Mouse (Mus musculus): ENCODE data around the gene Rbm3. TPM values are rescaled to one million over a fixed set of nuclear protein-coding genes. Genes with fewer than 3 reads are reported as not detected.
A peak's percentile ranks its signal among the peaks of the same experiment; 100 is the strongest.

The Rbm3 gene
- polyA plus RNA-seq, 1 experiment from 2014 or later, result 328 TPM

GRCm38 (mm10) chrX:8167716-8168647, 22.3 kb upstream of the Rbm3 start:
- Histone ChIP-seq H3K9me3 (replicated peaks) (no peaks in the 10 kb centered on the region), H3K27ac (no peak overlapping the region)

GRCm38 (mm10) chrX:8164471-8164870, 18.8 kb upstream of the Rbm3 start:
- Histone ChIP-seq H3K9me3 (replicated peaks) (no peaks in the 10 kb centered on the region), H3K27ac (no peak overlapping the region), H3K4me1 (replicated peaks) (no peaks in the 10 kb centered on the region), H3K4me3 (replicated peaks) (no peak overlapping the region), H3K36me3 (peaks cover 2% of the 10 kb centered on the region; the same call in 1 of the 2 replicates), H3K4me2 (no peak overlapping the region), H3K27me3 (no peaks in the 10 kb centered on the region), H3K9ac (no peak overlapping the region)
- DNase-seq (no peak), ATAC-seq (ENCODE audit: low read depth) (no peak)
- WGBS (ENCODE audit: insufficient replicate concordance), result 78% methylated on average over 4 of the region's 4 CpGs

More at GRCm38 (mm10) chrX:8167716-8168647, 22.3 kb upstream of the Rbm3 start:
- H3K36me3 ChIP-seq, result peaks cover 2% of the 10 kb centered on the region; the same call in 1 of the 2 replicates
- no peaks in the 10 kb centered on the region for H3K4me1 ChIP-seq (replicated peaks)
- no peak for ATAC-seq (ENCODE audit: low read depth)
- H3K27me3 ChIP-seq, result no peaks in the 10 kb centered on the region
- DNase-seq, result no peak
- H3K9ac ChIP-seq, result no peak overlapping the region
- H3K4me2 ChIP-seq, result no peak overlapping the region
- no peak overlapping the region for H3K4me3 ChIP-seq (replicated peaks)
- WGBS (ENCODE audit: insufficient replicate concordance), result 73% methylated on average over 9 of the region's 10 CpGs

- Histone ChIP-seq H3K4me1 (replicated peaks) (no peaks in the 10 kb centered on the region), H3K4me3 (replicated peaks) (no peak overlapping the region), H3K9ac (no peak overlapping the region), H3K27ac (no peak overlapping the region), H3K36me3 (0 out of 2 replicates have a peak, but pooled peaks cover 4% of the 10 kb centered on the region), H3K4me2 (no peak overlapping the region), H3K27me3 (no peaks in the 10 kb centered on the region), H3K9me3 (replicated peaks) (no peaks in the 10 kb centered on the region)
- WGBS (ENCODE audit: insufficient replicate concordance), result 63% methylated on average over 5 of the region's 5 CpGs
- DNase-seq (no peak), ATAC-seq (ENCODE audit: low read depth) (no peak)
Observed at GRCm38 (mm10) chrX:8163076-8163475, 17.4 kb upstream of the Rbm3 start.

- no peaks in the 10 kb centered on the region for H3K9me3 ChIP-seq (replicated peaks)
- H3K4me3 ChIP-seq (replicated peaks), result peak overlapping the region; percentile 74
- peak overlapping the region; percentile 91 for H3K4me2 ChIP-seq
- peak overlapping the region; percentile 88 for H3K9ac ChIP-seq
- WGBS (ENCODE audit: insufficient replicate concordance), result 61% methylated on average over 7 of the region's 7 CpGs
- H3K4me1 ChIP-seq (replicated peaks), result peaks cover 36% of the 10 kb centered on the region
- peaks cover 52% of the 10 kb centered on the region for H3K36me3 ChIP-seq
- peak overlapping the region; percentile 94 for H3K27ac ChIP-seq
- no peaks in the 10 kb centered on the region for H3K27me3 ChIP-seq
- no peak for ATAC-seq (ENCODE audit: low read depth)
- no peak for DNase-seq
Observed at GRCm38 (mm10) chrX:8143750-8144149, 1.9 kb downstream of the Rbm3 start.

- H3K4me1 ChIP-seq (replicated peaks), result peaks cover 30% of the 10 kb centered on the region
- H3K27me3 ChIP-seq, result no peaks in the 10 kb centered on the region
- no peak overlapping the region for H3K27ac ChIP-seq
- H3K9me3 ChIP-seq (replicated peaks), result no peaks in the 10 kb centered on the region
- H3K4me3 ChIP-seq (replicated peaks), result peak overlapping the region; percentile 74; the same call in 1 of the 2 replicates
- H3K9ac ChIP-seq, result no peak overlapping the region
- ATAC-seq (ENCODE audit: low read depth) (no peak), DNase-seq (no peak)
- WGBS (ENCODE audit: insufficient replicate concordance), result 62% methylated on average over 7 of the region's 7 CpGs
- H3K36me3 ChIP-seq, result peaks cover 59% of the 10 kb centered on the region
- H3K4me2 ChIP-seq, result peak overlapping the region; percentile 91
Observed at GRCm38 (mm10) chrX:8142948-8143347, 2.7 kb downstream of the Rbm3 start.

GRCm38 (mm10) chrX:8141058-8141457, 4.6 kb downstream of the Rbm3 start:
- Histone ChIP-seq H3K9ac (no peak overlapping the region), H3K4me2 (no peak overlapping the region), H3K36me3 (peaks cover 73% of the 10 kb centered on the region), H3K27ac (no peak overlapping the region; the same call in 1 of the 2 replicates), H3K4me3 (replicated peaks) (no peak overlapping the region), H3K4me1 (replicated peaks) (peaks cover 23% of the 10 kb centered on the region), H3K27me3 (no peaks in the 10 kb centered on the region), H3K9me3 (replicated peaks) (no peaks in the 10 kb centered on the region)
- WGBS (ENCODE audit: insufficient replicate concordance), result 57% methylated on average over 3 of the region's 3 CpGs
- no peak for ATAC-seq (ENCODE audit: low read depth)
- DNase-seq, result no peak

GRCm38 (mm10) chrX:8140446-8140845, 5.2 kb downstream of the Rbm3 start:
- Histone ChIP-seq H3K4me3 (replicated peaks) (no peak overlapping the region), H3K4me1 (replicated peaks) (peaks cover 23% of the 10 kb centered on the region), H3K9me3 (replicated peaks) (no peaks in the 10 kb centered on the region), H3K27ac (no peak overlapping the region), H3K36me3 (peaks cover 73% of the 10 kb centered on the region), H3K4me2 (no peak overlapping the region), H3K27me3 (no peaks in the 10 kb centered on the region), H3K9ac (no peak overlapping the region)
- WGBS (ENCODE audit: insufficient replicate concordance), result 90% methylated on average over 2 of the region's 2 CpGs
- DNase-seq (no peak), ATAC-seq (ENCODE audit: low read depth) (no peak)

GRCm38 (mm10) chrX:8139480-8139879, 6.2 kb downstream of the Rbm3 start:
- WGBS (ENCODE audit: insufficient replicate concordance), result 59% methylated on average over 1 of the region's 1 CpGs
- ATAC-seq (ENCODE audit: low read depth), result no peak

GRCm38 (mm10) chrX:8135886-8136285, 9.8 kb downstream of the Rbm3 start:
- H3K9ac ChIP-seq, result no peak overlapping the region
- WGBS (ENCODE audit: insufficient replicate concordance), result 23% methylated on average over 2 of the region's 2 CpGs
- H3K27me3 ChIP-seq, result no peaks in the 10 kb centered on the region
- DNase-seq, result no peak
- H3K4me2 ChIP-seq, result no peak overlapping the region
- ATAC-seq (ENCODE audit: low read depth), result no peak
- peaks cover 40% of the 10 kb centered on the region for H3K36me3 ChIP-seq
- no peak overlapping the region for H3K27ac ChIP-seq
- peaks cover 17% of the 10 kb centered on the region for H3K4me1 ChIP-seq (replicated peaks)
- no peak overlapping the region for H3K4me3 ChIP-seq (replicated peaks)
- H3K9me3 ChIP-seq (replicated peaks), result no peaks in the 10 kb centered on the region

More at GRCm38 (mm10) chrX:8139480-8139879, 6.2 kb downstream of the Rbm3 start:
- no peak for DNase-seq
- H3K4me3 ChIP-seq (replicated peaks), result no peak overlapping the region
- H3K4me1 ChIP-seq (replicated peaks), result peaks cover 23% of the 10 kb centered on the region
- H3K36me3 ChIP-seq, result peaks cover 70% of the 10 kb centered on the region
- no peak overlapping the region for H3K9ac ChIP-seq
- H3K9me3 ChIP-seq (replicated peaks), result no peaks in the 10 kb centered on the region
- H3K27ac ChIP-seq, result no peak overlapping the region
- H3K27me3 ChIP-seq, result no peaks in the 10 kb centered on the region
- H3K4me2 ChIP-seq, result no peak overlapping the region

GRCm38 (mm10) chrX:8132017-8132976, 13.4 kb downstream of the Rbm3 start, which contains the start of gene Wdr13:
Wdr13 (minus strand) TSS chrX:8132892.
- peak; percentile 90 for ATAC-seq (ENCODE audit: low read depth)
- Histone ChIP-seq H3K27me3 (no peaks in the 10 kb centered on the region), H3K36me3 (peaks cover 35% of the 10 kb centered on the region), H3K9ac (peak within 1 kb of the TSS; percentile 77), H3K4me1 (replicated peaks) (peaks cover 17% of the 10 kb centered on the region), H3K4me3 (replicated peaks) (peak within 1 kb of the TSS; percentile 65), H3K9me3 (replicated peaks) (no peaks in the 10 kb centered on the region), H3K27ac (peak within 1 kb of the TSS; percentile 98), H3K4me2 (peak within 1 kb of the TSS; percentile 84)
- WGBS (ENCODE audit: insufficient replicate concordance), result 13% methylated on average over 39 of the region's 40 CpGs
- DNase-seq, result peak; percentile 85

- H3K4me1 ChIP-seq (replicated peaks), result peaks cover 17% of the 10 kb centered on the region
- DNase-seq (no peak), ATAC-seq (ENCODE audit: low read depth) (no peak)
Observed at GRCm38 (mm10) chrX:8131393-8131792, 14.3 kb downstream of the Rbm3 start.

More at GRCm38 (mm10) chrX:8131393-8131792, 14.3 kb downstream of the Rbm3 start:
- Histone ChIP-seq H3K27ac (peak overlapping the region; percentile 98), H3K27me3 (no peaks in the 10 kb centered on the region), H3K9me3 (replicated peaks) (no peaks in the 10 kb centered on the region), H3K9ac (peak overlapping the region; percentile 53; the same call in 1 of the 2 replicates), H3K4me3 (replicated peaks) (peak overlapping the region; percentile 65), H3K4me2 (peak overlapping the region; percentile 84), H3K36me3 (peaks cover 31% of the 10 kb centered on the region)
- WGBS (ENCODE audit: insufficient replicate concordance), result 83% methylated on average over 17 of the region's 17 CpGs

Data from liver, embryonic 13.5 days (tissue).